Mouse (Mus musculus) liver, adult 2 months (tissue): ENCODE data around the gene Crispld2. TPM values are rescaled to one million over a fixed set of nuclear protein-coding genes. Genes with fewer than 3 reads are reported as not detected.
A peak's percentile ranks its signal among the peaks of the same experiment; 100 is the strongest.

Experiments used
- DNase-seq: peaks from one replicate; pipeline ENCODE4 v3.0.0-alpha.2; 2011; ENCODE audit warnings: low read depth, low spot score; ENCODE audit errors: extremely low read depth
- H3K27ac ChIP-seq: fragments of 200-500 bp; replicated peaks from 2 replicates; pipeline ENCODE4 v1.5.1; 2012; ENCODE audit warnings: low read depth, mild to moderate bottlenecking, control low read depth, inconsistent platforms, low read length; ENCODE audit not compliant: insufficient read depth
- H3K27me3 ChIP-seq: fragments of 200-500 bp; 2 replicates; pipeline ENCODE4 v1.6.1; 2012; ENCODE audit warnings: mild to moderate bottlenecking, moderate library complexity, low read length, inconsistent platforms; ENCODE audit not compliant: control insufficient read depth, insufficient read depth
- H3K36me3 ChIP-seq: fragments of 200-500 bp; 2 replicates; pipeline ENCODE4 v1.6.1; 2012; ENCODE audit warnings: low read length, inconsistent platforms; ENCODE audit not compliant: control insufficient read depth, insufficient read depth
- H3K4me1 ChIP-seq: fragments of 200-500 bp; 2 replicates; pipeline ENCODE4 v1.6.1; 2011; ENCODE audit warnings: low read length; ENCODE audit not compliant: control insufficient read depth, insufficient read depth
- H3K4me3 ChIP-seq: fragments of 200-500 bp; 2 replicates; pipeline ENCODE4 v1.5.1; 2011; ENCODE audit warnings: low read depth, mild to moderate bottlenecking, control low read depth, low read length, moderate library complexity; ENCODE audit not compliant: insufficient read depth
- H3K79me2 ChIP-seq: fragments of 200-500 bp; 2 replicates; pipeline ENCODE4 v1.6.1; 2012; ENCODE audit warnings: inconsistent platforms, mild to moderate bottlenecking, low read length, moderate library complexity; ENCODE audit not compliant: control insufficient read depth, insufficient read depth
- H3K9ac ChIP-seq: fragments of 200-500 bp; 2 replicates; pipeline ENCODE4 v1.6.1; 2012; ENCODE audit warnings: low read depth, mild to moderate bottlenecking, control low read depth, inconsistent platforms, low read length
- CTCF ChIP-seq: fragments of 200-500 bp; IDR thresholded peaks from 2 replicates; pipeline ENCODE4 v1.5.1; 2011; ENCODE audit warnings: low read depth, low read length, control low read depth
- POLR2A ChIP-seq: fragments of 200-500 bp; IDR thresholded peaks from 2 replicates; pipeline ENCODE4 v1.6.1; 2011; ENCODE audit warnings: low read length, control low read depth; ENCODE audit not compliant: insufficient read depth; ENCODE audit errors: extremely low read depth
- WGBS: fragments of 180-500 bp; shearing (Covaris S2); methylation state at CpG from one replicate; pipeline ENCODE4 v1.1.7; 2018; 5-methylcytosine and 5-hydroxymethylcytosine counted together
- polyA plus RNA-seq: library from polyadenylated mRNA; depleted of rRNA; stranded (reverse); fragments of >200 nt; gene quantifications from 2 replicates; pipeline ENCODE4 v1.2.3, GENCODE M21; 2012; rRNA removed
- total RNA-seq: library from RNA; depleted of rRNA; stranded (reverse); fragments of >200 nt; gene quantifications from 2 replicates; pipeline ENCODE4 v1.2.3, GENCODE M21; 2014; rRNA removed

Crispld2 gene
- total and polyA plus RNA-seq, 2 experiments = 0.28 to 0.72 TPM

- peak; percentile 59 for DNase-seq
- H3K4me1 ChIP-seq = peaks cover 34% of the 10 kb centered on the region
- WGBS = 56% methylated on average over 3 of the region's 3 CpGs
- H3K9ac ChIP-seq = no peak overlapping the region
- H3K27ac ChIP-seq = no peak overlapping the region
- no peaks in the 10 kb centered on the region for H3K27me3 ChIP-seq
- no peak overlapping the region for H3K4me3 ChIP-seq
- TF ChIP-seq CTCF (no peak), POLR2A (no peak)
- peaks cover 10% of the 10 kb centered on the region for H3K36me3 ChIP-seq
- H3K79me2 ChIP-seq = peaks cover 26% of the 10 kb centered on the region
These were observed 100.9 kb downstream of the Crispld2 start for GRCm38 (mm10) chr8:120093103-120093502.

DNA sequence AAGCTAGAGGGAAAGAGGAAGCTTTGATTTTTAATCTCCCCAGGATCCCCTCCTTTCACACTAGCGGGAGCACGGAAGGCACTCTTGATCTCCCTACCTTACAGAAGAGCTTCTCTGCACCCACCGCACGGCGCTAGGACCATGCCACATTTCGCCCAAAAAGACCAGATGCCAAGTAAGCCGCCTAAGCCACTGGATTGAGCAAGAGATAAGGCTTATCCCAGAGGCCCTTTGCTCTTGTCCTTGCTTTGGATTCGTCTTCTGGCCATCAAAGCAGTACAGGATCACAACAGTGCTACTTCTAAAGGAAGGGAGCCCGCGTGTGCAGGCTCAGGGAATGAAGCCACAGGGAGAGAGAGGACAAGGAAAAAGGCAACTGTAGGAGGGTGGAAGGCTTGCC, 102.6 kb downstream of the Crispld2 start:
- H3K36me3 ChIP-seq = peaks cover 10% of the 10 kb centered on the region
- 0 out of 2 replicates have a peak overlapping the region, but pooled peaks have one; percentile 28 for H3K9ac ChIP-seq
- peaks cover 40% of the 10 kb centered on the region for H3K79me2 ChIP-seq
- peaks cover 34% of the 10 kb centered on the region for H3K4me1 ChIP-seq
- peak; percentile 71 for DNase-seq
- no peak for TF ChIP-seq CTCF
- no peak for TF ChIP-seq POLR2A
- 34% methylated on average over 10 of the region's 10 CpGs for WGBS
- H3K4me3 ChIP-seq = no peak overlapping the region
- H3K27me3 ChIP-seq = no peaks in the 10 kb centered on the region
- peak overlapping the region; percentile 49 for H3K27ac ChIP-seq

DNA sequence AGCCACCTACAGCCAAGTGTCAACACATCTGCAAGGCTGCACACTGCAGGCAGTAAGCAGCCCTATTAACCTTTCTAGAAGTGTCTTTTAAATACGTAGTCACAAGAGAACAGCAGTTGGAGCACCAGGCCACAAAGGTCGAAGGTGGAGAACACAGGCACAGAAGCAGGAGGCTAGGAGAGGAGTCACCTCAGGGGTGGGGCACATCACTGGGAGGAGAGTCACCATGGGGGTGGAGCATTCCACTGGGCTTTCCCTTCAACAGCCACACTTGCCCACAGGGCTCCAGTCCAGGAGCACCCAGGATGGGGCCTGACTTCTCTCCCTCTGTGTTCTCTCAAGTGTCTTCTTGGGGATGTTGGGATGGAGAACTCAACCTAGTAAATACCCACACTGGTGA, 104.2 kb downstream of the Crispld2 start:
- Histone ChIP-seq H3K4me1 (peaks cover 34% of the 10 kb centered on the region), H3K9ac (no peak overlapping the region), H3K79me2 (peaks cover 48% of the 10 kb centered on the region), H3K36me3 (peaks cover 9% of the 10 kb centered on the region), H3K27me3 (no peaks in the 10 kb centered on the region), H3K27ac (peak overlapping the region; percentile 71), H3K4me3 (no peak overlapping the region)
- 13% methylated on average over 2 of the region's 2 CpGs for WGBS
- TF ChIP-seq CTCF (no peak), POLR2A (no peak)
- peak; percentile 92 for DNase-seq

GRCm38 (mm10) chr8:120100388-120101067, 108.3 kb downstream of the Crispld2 start:
- under 1% methylated on average over 23 of the region's 25 CpGs for WGBS
- Histone ChIP-seq H3K79me2 (peaks cover 40% of the 10 kb centered on the region), H3K9ac (peak overlapping the region; percentile 92), H3K27ac (peak overlapping the region; percentile 94), H3K4me1 (peaks cover 22% of the 10 kb centered on the region), H3K27me3 (no peaks in the 10 kb centered on the region), H3K36me3 (no peaks in the 10 kb centered on the region), H3K4me3 (peak overlapping the region; percentile 89)
- TF ChIP-seq CTCF = no peak
- no peak for TF ChIP-seq POLR2A
- peak; percentile 54 for DNase-seq

DNA sequence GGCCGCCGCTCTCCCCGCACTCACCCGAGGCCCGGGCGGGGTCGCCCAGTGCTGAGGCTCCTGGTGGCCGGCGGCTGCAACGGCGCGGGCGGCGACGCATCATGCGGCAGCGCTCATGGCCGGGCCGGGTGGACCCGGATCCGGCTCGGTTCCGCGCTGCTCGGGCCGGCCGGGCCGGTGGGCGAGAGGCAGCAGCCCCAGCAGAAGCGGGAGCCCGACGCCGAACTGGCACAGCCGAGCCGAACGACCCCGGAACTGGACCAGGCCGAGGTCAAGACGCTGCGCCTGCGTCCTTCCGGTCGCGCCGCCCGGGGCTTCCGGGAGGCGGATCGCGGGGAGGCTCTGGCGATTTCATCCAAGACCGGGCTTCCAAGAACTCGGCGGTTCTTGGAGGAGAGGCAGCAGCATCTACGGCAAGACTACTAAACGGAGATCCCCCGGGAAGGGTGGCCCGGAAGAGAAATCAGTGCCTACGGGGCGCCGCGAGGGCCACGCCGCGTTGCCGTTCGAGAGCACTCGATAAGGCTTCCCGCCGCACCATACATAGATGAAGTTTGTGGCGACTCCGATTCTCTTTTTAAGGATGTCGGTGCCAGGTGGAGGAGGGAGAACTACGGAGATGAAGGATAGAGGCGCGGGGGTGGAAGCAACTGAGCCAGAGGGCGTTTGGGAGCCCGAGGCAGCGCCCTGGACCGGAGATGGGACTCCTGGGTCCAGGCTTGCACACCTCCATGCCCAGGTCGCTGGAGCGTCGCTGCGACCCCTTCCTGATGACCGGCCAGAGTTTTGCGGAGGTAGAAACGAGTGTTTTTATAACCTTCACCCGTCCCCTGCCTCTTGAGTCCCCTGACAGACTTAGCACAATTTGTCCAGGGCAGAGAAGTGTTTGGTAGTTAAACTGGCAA, 109.1 kb downstream of the Crispld2 start, which contains the start of gene Zdhhc7:
TSS of gene Zdhhc7 (minus strand) at position 415 of the 905 bp plus-strand sequence.
- Histone ChIP-seq H3K4me3 (peak within 1 kb of the TSS; percentile 89), H3K36me3 (no peaks in the 10 kb centered on the region), H3K27me3 (no peaks in the 10 kb centered on the region), H3K27ac (peak within 1 kb of the TSS; percentile 94), H3K4me1 (peaks cover 14% of the 10 kb centered on the region), H3K9ac (peak within 1 kb of the TSS; percentile 92), H3K79me2 (peaks cover 40% of the 10 kb centered on the region)
- TF ChIP-seq CTCF (no peak), POLR2A (peak; percentile 32; the same call in 1 of the 2 replicates)
- WGBS = under 1% methylated on average over 88 of the region's 88 CpGs
- DNase-seq = peak; percentile 60

Other genes starting within 250 kb of the Crispld2 start
- 7.0 and 8.9 TPM in 2 replicates for gene Tldc1, start 214.0 kb upstream of the Crispld2 start, total RNA-seq
- gene Tldc1, start 214.0 kb upstream of the Crispld2 start, polyA plus RNA-seq = 6.9 and 7.3 TPM in 2 replicates
- gene Cotl1, start 151.9 kb upstream of the Crispld2 start, total RNA-seq = 12.4 and 18.6 TPM in 2 replicates
- 26.7 and 40.3 TPM in 2 replicates for gene Cotl1, start 151.9 kb upstream of the Crispld2 start, polyA plus RNA-seq
- 5.2 and 7.0 TPM in 2 replicates for gene Klhl36, start 130.2 kb upstream of the Crispld2 start, total RNA-seq
- 11.3 and 12.2 TPM in 2 replicates for gene Klhl36, start 130.2 kb upstream of the Crispld2 start, polyA plus RNA-seq
- gene Usp10, start 82.1 kb upstream of the Crispld2 start, total RNA-seq = 42.6 and 50.1 TPM in 2 replicates
- gene Usp10, start 82.1 kb upstream of the Crispld2 start, polyA plus RNA-seq = 82.3 and 94.1 TPM in 2 replicates
- 6.4 and 8.3 TPM in 2 replicates for gene Gm20388, start 81.6 kb upstream of the Crispld2 start, total RNA-seq
- 19.9 TPM in 2 replicates for gene Gm20388, start 81.6 kb upstream of the Crispld2 start, polyA plus RNA-seq
- 9.6 and 14.4 TPM in 2 replicates for gene Zdhhc7, start 109.0 kb downstream of the Crispld2 start, total RNA-seq
- gene Zdhhc7, start 109.0 kb downstream of the Crispld2 start, polyA plus RNA-seq = 25.4 and 27.1 TPM in 2 replicates
- 2.9 and 3.0 TPM in 2 replicates for gene 6430548M08Rik, start 121.7 kb downstream of the Crispld2 start, total RNA-seq
- 2.0 and 2.4 TPM in 2 replicates for gene 6430548M08Rik, start 121.7 kb downstream of the Crispld2 start, polyA plus RNA-seq
- not detected in 2 replicates for gene Fam92b, start 185.0 kb downstream of the Crispld2 start, total RNA-seq
- gene Fam92b, start 185.0 kb downstream of the Crispld2 start, polyA plus RNA-seq = not detected in 2 replicates
- 2.6 and 3.6 TPM in 2 replicates for gene Gse1, start 236.0 kb downstream of the Crispld2 start, total RNA-seq
- 8.5 and 10.0 TPM in 2 replicates for gene Gse1, start 236.0 kb downstream of the Crispld2 start, polyA plus RNA-seq